19 mouse cellular contexts compared by ENCODE assay signal in genomic region chr11:30508178-30508577, GRCm38 (mm10). TPM values are rescaled to one million over a fixed set of nuclear protein-coding genes. Genes with fewer than 3 reads are reported as not detected.
DNase-seq lines count a peak whose midpoint lies in the region; ATAC-seq lines count a peak whose summit lies in the region.
"Had no signal": no experiment of that assay in that cellular context is flagged by ENCODE, and none has a peak within 500 bp of the region (broad histone marks: within the 10 kb centered on the region; RNA-seq: fewer than 3 reads in every experiment).

No protein-coding gene starts in this region.

- H3K4me1 ChIP-seq in forebrain, embryonic 15.5 days, result no peaks in the 10 kb centered on the region
- no peaks in the 10 kb centered on the region for H3K4me1 ChIP-seq in forebrain, embryonic 10.5 days
- H3K4me1 ChIP-seq in intestine, embryonic 15.5 days (replicated peaks), result no peaks in the 10 kb centered on the region
- H3K4me1 ChIP-seq: hindbrain, embryonic 12.5 days; limb, embryonic 15.5 days; megakaryocyte, embryonic 14.5 days had no signal

- H3K27me3 ChIP-seq in forebrain, embryonic 15.5 days, result no peaks in the 10 kb centered on the region
- no peaks in the 10 kb centered on the region for H3K27me3 ChIP-seq in forebrain, embryonic 10.5 days (ENCODE audit: poor library complexity, severe bottlenecking)
- no peaks in the 10 kb centered on the region for H3K27me3 ChIP-seq in intestine, embryonic 15.5 days (replicated peaks)
- H3K27me3 ChIP-seq: CH12.LX; hindbrain, embryonic 12.5 days; limb, embryonic 15.5 days; megakaryocyte, embryonic 14.5 days had no signal

- ATAC-seq in forebrain, embryonic 15.5 days (replicated peaks), result peak; percentile 84
- ATAC-seq in intestine, embryonic 15.5 days, result no peak

- DNase-seq in forebrain, embryonic 10.5 days (ENCODE audit: extremely low spot score, low spot score), result no peak
- peak; percentile 12 for DNase-seq in retina, postnatal 1 day
- DNase-seq in retina, embryonic 14.5 days (ENCODE audit: low spot score), result no peak
- peak; percentile 80 for DNase-seq in cerebellum, adult 9-11 months
- no peak for DNase-seq in spleen, postnatal 14 days (ENCODE audit: low spot score in 2 of 2)
- DNase-seq in lung, postnatal 14 days, result no peak
- DNase-seq: adrenal gland, adult 8-10 months; kidney, adult 18-20 months; kidney, postnatal 14 days; lung, postnatal 10 days; thymus, postnatal 25 days had no signal

- no peaks in the 10 kb centered on the region for H3K9me3 ChIP-seq in forebrain, embryonic 15.5 days
- H3K9me3 ChIP-seq in forebrain, embryonic 10.5 days, result no peaks in the 10 kb centered on the region
- H3K9me3 ChIP-seq in intestine, embryonic 15.5 days, result no peaks in the 10 kb centered on the region
- H3K9me3 ChIP-seq: hindbrain, embryonic 12.5 days; limb, embryonic 15.5 days; megakaryocyte, embryonic 14.5 days had no signal

- no peak overlapping the region for H3K9ac ChIP-seq in forebrain, embryonic 15.5 days (replicated peaks)
- H3K9ac ChIP-seq in intestine, embryonic 15.5 days, result no peak overlapping the region
- H3K9ac ChIP-seq: hindbrain, embryonic 12.5 days; limb, embryonic 15.5 days had no signal

- H3K36me3 ChIP-seq in forebrain, embryonic 15.5 days, result no peaks in the 10 kb centered on the region
- no peaks in the 10 kb centered on the region for H3K36me3 ChIP-seq in forebrain, embryonic 10.5 days (replicated peaks)
- H3K36me3 ChIP-seq in intestine, embryonic 15.5 days, result no peaks in the 10 kb centered on the region
- H3K36me3 ChIP-seq: hindbrain, embryonic 12.5 days; limb, embryonic 15.5 days had no signal

- whole genome bisulfite sequencing in forebrain, embryonic 15.5 days, result 56% methylated on average over 4 of the region's 4 CpGs
- 92% methylated on average over 4 of the region's 4 CpGs for WGBS in forebrain, embryonic 10.5 days
- 81% methylated on average over 4 of the region's 4 CpGs for WGBS in intestine, embryonic 15.5 days

- H3K4me2 ChIP-seq in forebrain, embryonic 15.5 days (replicated peaks), result no peak overlapping the region
- no peak overlapping the region for H3K4me2 ChIP-seq in intestine, embryonic 15.5 days (replicated peaks)
- H3K4me2 ChIP-seq: hindbrain, embryonic 12.5 days; limb, embryonic 15.5 days had no signal

- no peak overlapping the region for H3K4me3 ChIP-seq in forebrain, embryonic 15.5 days
- no peak overlapping the region for H3K4me3 ChIP-seq in forebrain, embryonic 10.5 days
- no peak overlapping the region for H3K4me3 ChIP-seq in intestine, embryonic 15.5 days (replicated peaks)
- H3K4me3 ChIP-seq: hindbrain, embryonic 12.5 days; limb, embryonic 15.5 days; megakaryocyte, embryonic 14.5 days had no signal

- H3K27ac ChIP-seq in forebrain, embryonic 15.5 days (replicated peaks), result no peak overlapping the region
- H3K27ac ChIP-seq in forebrain, embryonic 10.5 days, result no peak overlapping the region
- no peak overlapping the region for H3K27ac ChIP-seq in intestine, embryonic 15.5 days
- H3K27ac ChIP-seq: hindbrain, embryonic 12.5 days; limb, embryonic 15.5 days had no signal

RNA-seq across cellular contexts. Expression of gene 4930505A04Rik, which starts 36.6 kb away (rescaled TPM):
- polyA plus RNA-seq in forebrain, embryonic 15.5 days (2015; fragmentation: Nextera tagmentation; extraction: Ambion mirVana), result 0.25 TPM in 1 of 2 replicates, not detected in the other
- not detected in 2 replicates for polyA plus RNA-seq in forebrain, embryonic 10.5 days (2016; fragmentation: Nextera tagmentation; extraction: Ambion mirVana)
- not detected in 2 replicates for polyA plus RNA-seq in intestine, embryonic 15.5 days (2015; fragmentation: Nextera tagmentation; extraction: Ambion mirVana)
- polyA plus RNA-seq: heart, embryonic 16.5 days; hindbrain, embryonic 12.5 days; liver, embryonic 16.5 days had no signal

Comparison
In these comparisons a context has a peak if more than half of its experiments do, and no peak if none do; other contexts are left out.
1. DNase-seq: peak in retina, postnatal 1 day (single experiment) and cerebellum, adult 9-11 months (single experiment); none in forebrain, embryonic 10.5 days (single experiment), retina, embryonic 14.5 days (single experiment), spleen, postnatal 14 days (0 of 2) and lung, postnatal 14 days (single experiment).